Mouse (Mus musculus): ENCODE measurements at regions not wholly inside any gene's neighbourhood (a gene's known extent, or its start where the extent isn't known, plus 50 kb on each side); places are given as distances from the start of the nearest gene placed in this dataset.

DNA sequence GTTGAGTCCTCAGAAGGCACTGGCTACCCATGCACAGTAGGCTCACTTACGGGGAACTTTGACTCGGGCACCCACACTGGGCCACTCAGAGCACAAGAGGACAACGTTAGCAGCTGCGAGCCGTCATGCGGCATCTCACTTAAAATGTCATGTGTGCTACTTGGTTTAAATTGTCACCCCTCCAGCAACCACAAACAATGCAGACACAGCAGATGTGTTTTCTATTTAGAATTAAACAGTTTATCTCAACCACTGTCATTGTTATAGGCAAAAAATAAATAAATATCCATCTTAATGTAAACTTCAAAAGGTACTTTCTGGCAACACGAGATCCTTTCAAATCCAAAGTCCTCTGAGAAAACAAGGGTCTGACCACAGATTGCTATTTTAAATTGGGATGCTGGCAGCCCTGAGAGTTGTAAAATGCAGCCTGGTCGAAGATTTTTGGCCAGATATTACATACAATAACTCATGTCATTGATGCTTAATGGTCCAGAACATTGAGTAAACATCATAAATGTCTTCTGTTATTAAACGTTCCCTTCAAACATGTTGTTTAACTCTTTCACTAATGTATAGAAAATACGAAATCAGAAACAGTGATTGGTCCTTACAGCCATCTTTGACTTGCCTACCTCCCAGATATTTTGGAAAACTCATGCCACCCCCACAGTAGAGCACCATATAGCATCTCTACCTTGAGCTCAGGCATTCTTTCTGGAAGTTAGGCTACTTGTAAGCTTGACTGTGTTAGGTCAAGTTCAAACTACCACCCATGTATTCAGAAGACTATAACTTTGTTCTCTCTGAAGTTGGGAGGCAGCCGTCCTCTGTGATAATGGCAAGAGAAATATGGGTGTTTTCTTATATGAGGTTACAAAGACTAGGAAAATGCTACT, 232.8 kb upstream of the Tcf21 start:
- DNase-seq (ENCODE audit: low read depth), result no peak
- TF ChIP-seq POLR2A (IDR thresholded peaks at IDR 0.05; ENCODE audit: borderline replicate concordance, extremely low read depth, insufficient read depth, insufficient read length, poor library complexity, severe bottlenecking), result no peak
- no peak for TF ChIP-seq CTCF (IDR thresholded peaks at IDR 0.05; ENCODE audit: borderline replicate concordance, extremely low read depth, insufficient read depth, insufficient read length)

DNA sequence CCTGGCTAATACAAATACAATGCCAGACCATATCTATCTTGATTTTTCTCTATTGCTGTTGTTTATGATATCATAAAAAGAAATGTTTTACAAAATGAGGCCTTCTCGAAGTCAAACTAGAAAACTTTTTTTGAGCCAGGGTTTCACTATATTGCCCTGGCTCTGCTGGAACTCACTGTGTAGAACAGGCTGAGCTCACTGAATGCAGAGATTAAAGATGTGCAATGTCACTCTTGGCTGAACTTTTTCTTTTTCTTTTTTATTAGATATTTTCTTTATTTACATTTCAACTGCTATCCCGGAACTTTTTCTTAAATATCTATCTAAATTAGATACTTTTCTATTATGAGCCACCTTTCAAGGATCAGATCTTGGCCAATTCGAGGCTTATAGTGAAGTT, 224.5 kb upstream of the Tcf21 start:
- no peak for DNase-seq (ENCODE audit: low read depth)
- TF ChIP-seq POLR2A (IDR thresholded peaks at IDR 0.05; ENCODE audit: borderline replicate concordance, extremely low read depth, insufficient read depth, insufficient read length, poor library complexity, severe bottlenecking) (no peak), CTCF (IDR thresholded peaks at IDR 0.05; ENCODE audit: borderline replicate concordance, extremely low read depth, insufficient read depth, insufficient read length) (no peak)

DNA sequence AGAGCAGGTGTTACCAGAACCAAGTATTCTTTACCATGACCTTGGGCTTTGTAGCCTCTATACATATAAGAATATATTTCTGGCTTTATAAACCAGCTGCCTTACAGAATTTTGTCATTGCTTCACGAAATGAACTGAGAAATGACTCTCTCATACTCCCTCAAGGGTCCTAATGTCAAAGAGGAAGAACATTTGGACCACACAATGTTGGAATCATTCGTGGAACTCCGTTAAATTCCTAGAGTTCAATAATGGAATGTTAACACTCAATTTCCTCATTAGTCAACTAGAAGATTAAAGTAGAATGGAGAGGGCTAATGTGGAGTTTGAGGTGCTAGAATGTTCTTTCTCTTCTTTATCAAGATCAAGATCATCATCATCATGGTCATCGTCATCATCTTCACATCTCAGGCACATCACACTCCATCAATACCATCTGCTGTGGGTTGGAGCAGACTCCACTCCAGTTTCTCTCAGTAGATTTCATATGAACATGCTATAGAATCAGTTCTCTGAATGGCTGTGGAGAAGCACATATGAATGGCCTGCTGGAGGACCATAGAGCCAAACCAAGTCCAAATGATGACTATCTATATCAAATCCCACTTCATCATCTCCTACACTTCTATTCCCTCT, 211.6 kb upstream of the Tcf21 start:
- TF ChIP-seq CTCF (IDR thresholded peaks at IDR 0.05; ENCODE audit: borderline replicate concordance, extremely low read depth, insufficient read depth, insufficient read length) (no peak), POLR2A (IDR thresholded peaks at IDR 0.05; ENCODE audit: borderline replicate concordance, extremely low read depth, insufficient read depth, insufficient read length, poor library complexity, severe bottlenecking) (no peak)
- no peak for DNase-seq (ENCODE audit: low read depth)

DNA sequence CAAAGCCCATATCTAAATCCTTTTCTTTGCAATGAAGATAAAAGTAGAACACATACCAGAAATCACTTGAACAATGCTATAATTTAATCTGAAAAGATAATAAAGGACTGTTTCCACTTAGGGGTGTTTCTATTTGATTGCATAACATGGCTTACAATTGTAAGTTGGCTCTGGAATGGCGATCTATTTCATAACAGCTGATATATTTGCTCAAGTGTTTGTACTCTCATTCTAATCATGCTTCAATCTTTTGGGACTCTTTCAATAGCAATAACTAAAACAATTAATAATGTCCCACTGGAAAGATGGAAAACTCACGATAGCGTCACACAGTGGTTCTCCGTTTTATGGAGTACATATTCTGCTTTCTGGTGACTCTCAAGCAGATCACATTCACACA, 208.0 kb upstream of the Tcf21 start:
- DNase-seq (ENCODE audit: low read depth), result no peak

DNA sequence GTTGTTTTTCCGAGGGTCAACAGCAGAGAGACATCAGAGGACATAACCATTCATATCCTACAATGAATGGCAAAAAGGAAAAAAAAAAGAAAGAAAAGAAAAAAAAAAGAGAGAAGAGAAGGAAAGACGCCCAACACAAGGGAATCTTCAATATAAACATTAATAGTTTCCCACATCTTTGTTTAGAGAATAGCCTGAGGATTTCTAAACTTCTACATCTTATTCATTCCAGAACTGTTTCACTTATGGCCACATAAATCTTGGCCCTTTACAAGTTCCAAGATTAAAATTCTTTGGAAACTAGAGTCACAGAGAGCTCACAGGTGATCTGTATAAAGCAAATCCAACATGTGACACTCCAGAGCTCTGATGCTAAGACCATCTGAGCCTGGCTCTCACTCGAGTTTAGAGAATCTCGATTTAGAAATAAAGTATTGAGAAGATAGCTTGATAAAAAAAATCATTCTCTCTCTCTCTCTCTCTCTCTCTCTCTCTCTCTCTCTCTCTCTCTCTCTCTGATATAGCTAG, 197.2 kb upstream of the Tcf21 start:
- DNase-seq (ENCODE audit: low read depth), result no peak

More for the DNA sequence above, 208.0 kb upstream of the Tcf21 start:
- TF ChIP-seq CTCF (IDR thresholded peaks at IDR 0.05; ENCODE audit: borderline replicate concordance, extremely low read depth, insufficient read depth, insufficient read length) (no peak), POLR2A (IDR thresholded peaks at IDR 0.05; ENCODE audit: borderline replicate concordance, extremely low read depth, insufficient read depth, insufficient read length, poor library complexity, severe bottlenecking) (no peak)

DNA sequence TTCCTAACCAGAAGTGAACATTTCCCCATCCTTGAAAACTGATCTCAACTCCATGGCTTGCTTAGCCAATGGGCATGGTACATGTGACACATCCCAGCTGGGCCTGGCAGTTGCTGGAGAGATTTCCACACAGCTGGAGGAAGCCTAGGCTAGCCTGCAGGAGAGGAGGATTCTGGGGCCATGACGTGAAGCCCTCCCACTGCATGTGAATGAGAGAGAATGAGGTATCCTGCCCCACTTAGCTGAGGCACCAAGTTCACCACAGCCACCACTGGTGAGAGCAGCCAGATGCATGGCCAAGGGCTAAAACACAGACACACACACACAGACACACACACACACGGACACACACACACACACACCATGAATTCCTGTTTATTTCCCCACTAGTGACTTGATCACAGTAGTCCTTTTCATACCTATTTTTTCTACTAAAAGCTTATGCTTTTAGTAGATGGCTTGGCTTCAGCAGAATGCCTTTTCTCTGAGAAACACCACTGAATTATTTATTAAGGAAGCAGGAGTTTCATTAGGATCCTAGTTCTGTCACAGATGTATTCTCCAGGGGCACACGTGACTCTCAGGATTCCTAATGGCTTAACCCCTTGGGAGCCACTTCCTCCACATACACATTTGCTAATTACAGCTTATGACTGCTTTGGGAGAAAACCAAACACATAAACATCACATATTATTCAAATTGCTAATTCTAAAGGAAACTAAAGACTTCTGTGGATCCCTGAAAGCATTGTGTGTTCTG, 196.1 kb upstream of the Tcf21 start:
- no peak for TF ChIP-seq CTCF (IDR thresholded peaks at IDR 0.05; ENCODE audit: borderline replicate concordance, extremely low read depth, insufficient read depth, insufficient read length)
- peak; percentile 80 for DNase-seq (ENCODE audit: low read depth)

More for the DNA sequence above, 197.2 kb upstream of the Tcf21 start:
- no peak for TF ChIP-seq CTCF (IDR thresholded peaks at IDR 0.05; ENCODE audit: borderline replicate concordance, extremely low read depth, insufficient read depth, insufficient read length)
- TF ChIP-seq POLR2A (IDR thresholded peaks at IDR 0.05; ENCODE audit: borderline replicate concordance, extremely low read depth, insufficient read depth, insufficient read length, poor library complexity, severe bottlenecking), result no peak

DNA sequence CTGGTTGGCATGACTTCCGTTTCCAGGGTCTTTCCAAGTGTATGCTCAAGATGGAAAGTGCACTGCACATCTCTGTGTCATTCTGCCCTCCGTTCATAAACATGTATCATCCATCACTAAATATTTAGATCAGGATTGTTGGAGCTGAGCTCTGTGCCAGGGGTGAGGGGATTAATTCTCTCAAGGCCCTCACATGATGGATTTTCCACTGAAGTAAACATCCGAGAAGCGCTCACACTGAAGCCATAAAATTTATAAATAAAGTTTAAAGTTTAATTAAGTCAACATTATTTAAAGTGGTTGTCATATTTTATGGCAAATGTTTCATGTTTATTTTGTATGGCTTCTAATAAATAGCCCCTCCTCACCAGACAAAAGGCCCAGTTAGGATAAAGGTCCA, 190.7 kb upstream of the Tcf21 start:
- DNase-seq (ENCODE audit: low read depth), result no peak
- TF ChIP-seq CTCF (IDR thresholded peaks at IDR 0.05; ENCODE audit: borderline replicate concordance, extremely low read depth, insufficient read depth, insufficient read length) (no peak), POLR2A (IDR thresholded peaks at IDR 0.05; ENCODE audit: borderline replicate concordance, extremely low read depth, insufficient read depth, insufficient read length, poor library complexity, severe bottlenecking) (no peak)

DNA sequence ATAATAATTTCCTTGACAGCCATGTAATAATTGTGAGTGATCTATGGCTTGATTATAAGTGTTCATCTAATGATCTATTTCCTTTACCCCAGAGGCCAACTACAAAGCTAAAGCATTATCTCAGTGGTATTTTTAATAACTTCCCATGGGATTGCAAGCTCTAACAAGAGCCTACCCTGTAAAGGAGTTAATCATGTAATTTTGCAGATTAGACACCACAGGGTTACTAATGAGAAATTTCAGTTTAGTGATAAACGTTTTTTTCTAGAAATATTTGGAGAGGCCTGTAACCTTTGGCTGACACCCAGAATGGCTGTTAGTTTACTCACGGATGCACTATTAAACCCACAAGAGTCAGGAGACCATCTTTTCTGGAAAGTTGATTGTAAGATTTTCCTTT, 190.2 kb upstream of the Tcf21 start:
- no peak for TF ChIP-seq POLR2A (IDR thresholded peaks at IDR 0.05; ENCODE audit: borderline replicate concordance, extremely low read depth, insufficient read depth, insufficient read length, poor library complexity, severe bottlenecking)
- TF ChIP-seq CTCF (IDR thresholded peaks at IDR 0.05; ENCODE audit: borderline replicate concordance, extremely low read depth, insufficient read depth, insufficient read length), result no peak
- peak; percentile 16 for DNase-seq (ENCODE audit: low read depth)

DNA sequence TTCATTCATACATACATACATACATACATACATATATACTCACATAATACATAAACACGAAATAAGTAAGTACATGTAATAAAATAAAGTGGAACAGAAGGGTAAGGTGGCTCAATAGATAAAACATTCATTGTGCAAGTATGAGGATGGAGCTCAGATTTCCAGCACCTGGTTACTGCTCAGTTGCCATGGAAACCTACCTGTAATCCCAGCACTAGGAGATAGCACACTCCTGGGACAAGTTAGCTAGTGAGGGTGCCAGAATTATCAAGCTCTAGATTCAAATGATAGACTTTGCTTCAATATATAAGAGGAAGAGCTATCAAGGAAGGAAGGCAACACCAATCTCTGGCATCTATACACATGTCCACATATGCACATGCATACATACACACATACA, 184.8 kb upstream of the Tcf21 start:
- no peak for TF ChIP-seq POLR2A (IDR thresholded peaks at IDR 0.05; ENCODE audit: borderline replicate concordance, extremely low read depth, insufficient read depth, insufficient read length, poor library complexity, severe bottlenecking)
- no peak for TF ChIP-seq CTCF (IDR thresholded peaks at IDR 0.05; ENCODE audit: borderline replicate concordance, extremely low read depth, insufficient read depth, insufficient read length)
- peak; percentile 19 for DNase-seq (ENCODE audit: low read depth)

DNA sequence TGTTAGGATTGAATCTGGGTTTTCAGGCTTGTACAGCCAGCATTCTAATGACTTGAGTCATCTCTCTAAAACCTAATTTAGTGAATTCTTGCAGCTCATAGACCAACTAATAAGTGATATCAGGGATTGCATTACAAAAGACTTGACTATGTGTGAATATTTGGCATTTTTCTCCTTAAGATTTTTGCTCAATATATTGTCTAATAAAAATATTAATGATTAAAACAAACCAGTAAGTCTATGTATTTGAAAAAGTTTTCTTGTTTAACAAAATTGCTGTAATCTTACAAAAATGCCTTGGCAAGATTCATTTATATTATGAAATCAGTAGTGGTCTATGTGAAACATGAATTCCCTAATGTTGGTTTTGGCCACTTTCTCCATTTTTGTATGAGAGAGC, 183.7 kb upstream of the Tcf21 start:
- TF ChIP-seq CTCF (IDR thresholded peaks at IDR 0.05; ENCODE audit: borderline replicate concordance, extremely low read depth, insufficient read depth, insufficient read length) (no peak), POLR2A (IDR thresholded peaks at IDR 0.05; ENCODE audit: borderline replicate concordance, extremely low read depth, insufficient read depth, insufficient read length, poor library complexity, severe bottlenecking) (no peak)
- no peak for DNase-seq (ENCODE audit: low read depth)

DNA sequence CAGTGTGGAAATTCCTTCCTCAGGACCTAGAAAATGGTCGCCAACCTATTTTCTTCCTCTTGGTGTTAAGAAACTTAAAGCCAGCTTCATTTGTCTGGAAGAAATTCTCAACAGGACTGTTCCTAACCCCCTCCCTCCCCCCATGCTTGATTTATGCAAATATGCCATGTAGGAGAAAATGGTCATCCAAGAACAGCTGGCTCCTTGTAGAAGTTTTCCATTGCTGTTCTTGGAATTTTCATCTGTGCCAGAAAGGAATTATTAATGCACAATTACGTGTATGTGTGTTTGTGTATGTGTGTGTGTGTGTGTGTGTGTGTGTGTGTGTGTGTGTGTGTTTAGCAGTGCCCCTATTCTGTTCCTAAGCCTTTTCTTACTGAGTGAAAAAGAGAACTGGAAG, 178.6 kb upstream of the Tcf21 start:
- TF ChIP-seq POLR2A (IDR thresholded peaks at IDR 0.05; ENCODE audit: borderline replicate concordance, extremely low read depth, insufficient read depth, insufficient read length, poor library complexity, severe bottlenecking), result no peak
- TF ChIP-seq CTCF (IDR thresholded peaks at IDR 0.05; ENCODE audit: borderline replicate concordance, extremely low read depth, insufficient read depth, insufficient read length), result no peak

More for the DNA sequence above, 178.6 kb upstream of the Tcf21 start:
- DNase-seq (ENCODE audit: low read depth), result no peak

All from brain, embryonic 14.5 days (tissue).